Mouse (Mus musculus) midbrain, postnatal 0 days (tissue): ENCODE results near the gene Olfr667. TPM values are rescaled to one million over a fixed set of nuclear protein-coding genes. Genes with fewer than 3 reads are reported as not detected.

Experiments
- ATAC-seq: fragments of 200-750 bp; cut with Nextera tagmentation; 2 replicates; pipeline ENCODE4 v1.8.0; 2017; ENCODE audit warnings: moderate number of reproducible peaks, mild to moderate bottlenecking, moderate TSS enrichment, moderate library complexity; ENCODE audit not compliant: low FRiP score
- DNase-seq: peaks from one replicate; pipeline ENCODE4 v3.0.0-alpha.2; 2015; ENCODE audit warnings: low spot score
- H3K27ac ChIP-seq: fragments of 300-500 bp; sonication (generic); 2 replicates; pipeline ENCODE4 v1.5.1; 2014; ENCODE audit warnings: low read depth, mild to moderate bottlenecking, low read length, mixed read lengths
- H3K27me3 ChIP-seq: fragments of 300-500 bp; sonication (generic); 2 replicates; pipeline ENCODE4 v1.6.1; 2014; ENCODE audit warnings: low read length, control low read depth, mixed read lengths; ENCODE audit not compliant: insufficient read depth
- H3K36me3 ChIP-seq: fragments of 300-500 bp; sonication (generic); 2 replicates; pipeline ENCODE4 v1.6.1; 2014; ENCODE audit warnings: low read length, control low read depth, mixed read lengths; ENCODE audit not compliant: insufficient read depth
- H3K4me1 ChIP-seq: fragments of 300-500 bp; sonication (generic); 2 replicates; pipeline ENCODE4 v1.6.1; 2014; ENCODE audit warnings: mild to moderate bottlenecking, control low read depth, antibody characterized with exemption, low read length, mixed read lengths; ENCODE audit not compliant: insufficient read depth
- H3K4me2 ChIP-seq: fragments of 300-500 bp; sonication (generic); 2 replicates; pipeline ENCODE4 v1.6.1; 2014; ENCODE audit warnings: low read depth, mild to moderate bottlenecking, low read length, mixed read lengths; ENCODE audit not compliant: poor library complexity, severe bottlenecking
- H3K4me3 ChIP-seq: fragments of 300-500 bp; sonication (generic); 2 replicates; pipeline ENCODE4 v1.5.1; 2014; ENCODE audit warnings: low read depth, mild to moderate bottlenecking, low read length, moderate library complexity
- H3K9ac ChIP-seq: fragments of 300-500 bp; sonication (generic); replicated peaks from 2 replicates; pipeline ENCODE4 v1.6.1; 2014; ENCODE audit warnings: mild to moderate bottlenecking, low read length, moderate library complexity, mixed read lengths; ENCODE audit not compliant: poor library complexity, severe bottlenecking
- H3K9me3 ChIP-seq: fragments of 300-500 bp; sonication (generic); 2 replicates; pipeline ENCODE4 v1.6.1; 2016; ENCODE audit warnings: low read length, control low read depth
- CTCF ChIP-seq: IDR thresholded peaks from 2 replicates; pipeline ENCODE4 v1.5.1; 2016; ENCODE audit warnings: antibody characterized with exemption, mild to moderate bottlenecking
- WGBS: fragments of 180-500 bp; shearing (Covaris S2); extraction: QIAGEN DNeasy Blood & Tissue Kit; methylation state at CpG from one replicate; pipeline ENCODE4 v1.1.7; 2014; 5-methylcytosine and 5-hydroxymethylcytosine counted together
- polyA plus RNA-seq: library from polyadenylated mRNA; unstranded; fragments of >200 nt; fragmentation: Nextera tagmentation; extraction: Ambion mirVana; gene quantifications from 2 replicates; pipeline ENCODE4 v1.2.1, GENCODE M21; 2015
- total RNA-seq: library from RNA; depleted of rRNA; stranded (reverse); fragments of >200 nt; gene quantifications from 2 replicates; pipeline ENCODE4 v1.2.3, GENCODE M21; 2014; rRNA removed

Gene Olfr667
- total and polyA plus RNA-seq, 2 experiments from 2014 or later, result not detected

- 41% methylated on average over 1 of the region's 1 CpGs for WGBS
- H3K36me3 ChIP-seq, result no peaks in the 10 kb centered on the region
- no peak within 1 kb of the TSS for H3K27ac ChIP-seq
- TF ChIP-seq CTCF, result no peak
- H3K27me3 ChIP-seq, result no peaks in the 10 kb centered on the region
- no peaks in the 10 kb centered on the region for H3K4me1 ChIP-seq
- ATAC-seq (no peak), DNase-seq (no peak)
- H3K4me2 ChIP-seq, result no peak within 1 kb of the TSS
- H3K9ac ChIP-seq, result no peak within 1 kb of the TSS
- H3K9me3 ChIP-seq, result no peaks in the 10 kb centered on the region
- no peak within 1 kb of the TSS for H3K4me3 ChIP-seq
Measured at GRCm38 (mm10) chr7:104877731-104878130, 43.6 kb downstream of the Olfr667 start, which contains the start of gene Olfr665. TSS of gene Olfr665 (plus strand) at chr7:104878031.

Other genes starting within 250 kb of the Olfr667 start
- gene Olfr661, start 235.0 kb downstream of the Olfr667 start, total RNA-seq, result not detected in 2 replicates
- gene Olfr661, start 235.0 kb downstream of the Olfr667 start, polyA plus RNA-seq, result not detected in 2 replicates
- not detected in 2 replicates for gene Usp17le, start 144.0 kb downstream of the Olfr667 start, total RNA-seq
- gene Usp17le, start 144.0 kb downstream of the Olfr667 start, polyA plus RNA-seq, result not detected in 2 replicates
- not detected in 2 replicates for gene Usp17lb, start 78.9 kb downstream of the Olfr667 start, total RNA-seq
- gene Usp17lb, start 78.9 kb downstream of the Olfr667 start, polyA plus RNA-seq, result not detected in 2 replicates
- gene Usp17la, start 64.5 kb downstream of the Olfr667 start, total RNA-seq, result not detected in 2 replicates
- gene Usp17la, start 64.5 kb downstream of the Olfr667 start, polyA plus RNA-seq, result not detected in 2 replicates
- gene Olfr665, start 43.5 kb downstream of the Olfr667 start, total RNA-seq, result not detected in 2 replicates
- not detected in 2 replicates for gene Olfr665, start 43.5 kb downstream of the Olfr667 start, polyA plus RNA-seq
- gene Olfr666, start 25.5 kb downstream of the Olfr667 start, total RNA-seq, result not detected in 2 replicates
- gene Olfr666, start 25.5 kb downstream of the Olfr667 start, polyA plus RNA-seq, result not detected in 2 replicates
- not detected in 2 replicates for gene Olfr668, start 6.6 kb upstream of the Olfr667 start, total RNA-seq
- not detected in 2 replicates for gene Olfr668, start 6.6 kb upstream of the Olfr667 start, polyA plus RNA-seq
- gene Olfr669, start 12.8 kb upstream of the Olfr667 start, total RNA-seq, result not detected in 2 replicates
- gene Olfr669, start 12.8 kb upstream of the Olfr667 start, polyA plus RNA-seq, result not detected in 2 replicates
- gene Olfr670, start 41.1 kb upstream of the Olfr667 start, total RNA-seq, result not detected in 2 replicates
- gene Olfr670, start 41.1 kb upstream of the Olfr667 start, polyA plus RNA-seq, result not detected in 2 replicates
- not detected in 2 replicates for gene Olfr671, start 57.6 kb upstream of the Olfr667 start, total RNA-seq
- gene Olfr671, start 57.6 kb upstream of the Olfr667 start, polyA plus RNA-seq, result not detected in 2 replicates
- not detected in 2 replicates for gene Olfr672, start 80.5 kb upstream of the Olfr667 start, total RNA-seq
- gene Olfr672, start 80.5 kb upstream of the Olfr667 start, polyA plus RNA-seq, result not detected in 2 replicates
- not detected in 2 replicates for gene Olfr675, start 107.0 kb upstream of the Olfr667 start, total RNA-seq
- gene Olfr675, start 107.0 kb upstream of the Olfr667 start, polyA plus RNA-seq, result not detected in 2 replicates
- gene Olfr676, start 111.2 kb upstream of the Olfr667 start, total RNA-seq, result not detected in 2 replicates
- not detected in 2 replicates for gene Olfr676, start 111.2 kb upstream of the Olfr667 start, polyA plus RNA-seq
- gene Olfr677, start 129.9 kb upstream of the Olfr667 start, total RNA-seq, result not detected in 2 replicates
- gene Olfr677, start 129.9 kb upstream of the Olfr667 start, polyA plus RNA-seq, result not detected in 2 replicates
- not detected in 2 replicates for gene Olfr678, start 143.0 kb upstream of the Olfr667 start, total RNA-seq
- gene Olfr678, start 143.0 kb upstream of the Olfr667 start, polyA plus RNA-seq, result not detected in 2 replicates
- not detected in 2 replicates for gene Olfr679, start 159.7 kb upstream of the Olfr667 start, total RNA-seq
- not detected in 2 replicates for gene Olfr679, start 159.7 kb upstream of the Olfr667 start, polyA plus RNA-seq
- not detected in 2 replicates for gene Olfr680-ps1, start 171.3 kb upstream of the Olfr667 start, total RNA-seq
- gene Olfr680-ps1, start 171.3 kb upstream of the Olfr667 start, polyA plus RNA-seq, result not detected in 2 replicates
- not detected in 2 replicates for gene Olfr681, start 195.4 kb upstream of the Olfr667 start, total RNA-seq
- not detected in 2 replicates for gene Olfr681, start 195.4 kb upstream of the Olfr667 start, polyA plus RNA-seq
- not detected in 2 replicates for gene Olfr683, start 225.5 kb upstream of the Olfr667 start, total RNA-seq
- gene Olfr683, start 225.5 kb upstream of the Olfr667 start, polyA plus RNA-seq, result not detected in 2 replicates
- not detected in 2 replicates for gene Olfr684, start 242.2 kb upstream of the Olfr667 start, total RNA-seq
- not detected in 2 replicates for gene Olfr684, start 242.2 kb upstream of the Olfr667 start, polyA plus RNA-seq